Comparison of ENCODE assay signal across 20 mouse cellular contexts in genomic region chr9:115042571-115042970, GRCm38 (mm10).
"Had no signal": no experiment of that assay in that cellular context is flagged by ENCODE, and none has a peak within 500 bp of the region (broad histone marks: within the 10 kb centered on the region; RNA-seq: fewer than 3 reads in every experiment).

No protein-coding gene starts in this region.

- H3K9me3 ChIP-seq: limb, embryonic 10.5 days; limb, embryonic 13.5 days; liver, embryonic 12.5 days; liver, embryonic 15.5 days; midbrain, embryonic 10.5 days; midbrain, embryonic 13.5 days; neural tube, embryonic 13.5 days had no signal

- H3K36me3 ChIP-seq: limb, embryonic 10.5 days; limb, embryonic 13.5 days; liver, embryonic 12.5 days; liver, embryonic 15.5 days; midbrain, embryonic 10.5 days; midbrain, embryonic 13.5 days; neural tube, embryonic 13.5 days had no signal

- H3K27ac ChIP-seq: kidney, postnatal 0 days; layer of hippocampus, adult 2 months; limb, embryonic 10.5 days; limb, embryonic 13.5 days; liver, embryonic 12.5 days; liver, embryonic 15.5 days; midbrain, embryonic 10.5 days; midbrain, embryonic 13.5 days; neural tube, embryonic 13.5 days had no signal

- H3K4me2 ChIP-seq: limb, embryonic 13.5 days; liver, embryonic 12.5 days; liver, embryonic 15.5 days; lung, embryonic 14.5 days; midbrain, embryonic 13.5 days; neural tube, embryonic 13.5 days had no signal

- H3K4me1 ChIP-seq: liver, embryonic 12.5 days; liver, embryonic 15.5 days; megakaryocyte, embryonic 14.5 days had no signal

- ATAC-seq: inflammation-experienced regulatory T-cells, adult 6 months; liver, embryonic 12.5 days; midbrain, embryonic 13.5 days; midbrain, embryonic 16.5 days had no signal

- H3K9ac ChIP-seq: limb, embryonic 13.5 days; liver, embryonic 12.5 days; liver, embryonic 15.5 days; lung, embryonic 14.5 days; midbrain, embryonic 13.5 days; neural tube, embryonic 13.5 days had no signal

- H3K4me3 ChIP-seq: layer of hippocampus, adult 2 months; limb, embryonic 10.5 days; limb, embryonic 13.5 days; liver, embryonic 12.5 days; liver, embryonic 15.5 days; megakaryocyte, embryonic 14.5 days; midbrain, embryonic 10.5 days; midbrain, embryonic 13.5 days; myocyte; neural tube, embryonic 13.5 days had no signal

- H3K27me3 ChIP-seq: limb, embryonic 13.5 days; liver, embryonic 12.5 days; liver, embryonic 15.5 days; megakaryocyte, embryonic 14.5 days; neural tube, embryonic 13.5 days had no signal

- DNase-seq: kidney, adult 18-20 months; kidney, postnatal 25 days; layer of hippocampus, adult 9-11 months; lung, embryonic 14.5 days; lung, postnatal 10 days; retina, postnatal 1 day; thymus, postnatal 36 days had no signal
